Mouse (Mus musculus) forebrain, embryonic 11.5 days (tissue): Measurements from ENCODE around the gene Stard13. TPM values are rescaled to one million over a fixed set of nuclear protein-coding genes. Genes with fewer than 3 reads are reported as not detected.

Source experiments
- ATAC-seq: fragments of 200-750 bp; cut with Nextera tagmentation; replicated peaks from 2 replicates; pipeline ENCODE4 v1.8.0; 2017; ENCODE audit warnings: moderate TSS enrichment; ENCODE audit not compliant: low FRiP score
- DNase-seq: peaks from one replicate; pipeline ENCODE4 v3.0.0-alpha.2; 2017; ENCODE audit warnings: low spot score
- H3K27ac ChIP-seq: fragments of 300-500 bp; sonication (generic); 2 replicates; pipeline ENCODE4 v1.5.1; 2014; ENCODE audit warnings: low read depth, low read length
- H3K27me3 ChIP-seq: fragments of 300-500 bp; sonication (generic); 2 replicates; pipeline ENCODE4 v1.6.1; 2014; ENCODE audit warnings: mild to moderate bottlenecking, low read length, mixed read lengths; ENCODE audit not compliant: control insufficient read depth, insufficient read depth
- H3K36me3 ChIP-seq: fragments of 300-500 bp; sonication (generic); 2 replicates; pipeline ENCODE4 v1.6.1; 2014; ENCODE audit warnings: mild to moderate bottlenecking, low read length, moderate library complexity, mixed read lengths; ENCODE audit not compliant: control insufficient read depth, insufficient read depth
- H3K4me1 ChIP-seq: fragments of 300-500 bp; sonication (generic); replicated peaks from 2 replicates; pipeline ENCODE4 v1.6.1; 2014; ENCODE audit warnings: low read length, mixed read lengths; ENCODE audit not compliant: control insufficient read depth, insufficient read depth
- H3K4me2 ChIP-seq: fragments of 300-500 bp; sonication (generic); 2 replicates; pipeline ENCODE4 v1.6.1; 2014; ENCODE audit warnings: low read depth, mild to moderate bottlenecking, low read length, moderate library complexity, mixed read lengths; ENCODE audit not compliant: severe bottlenecking
- H3K4me3 ChIP-seq: fragments of 300-500 bp; sonication (generic); 2 replicates; pipeline ENCODE4 v1.5.1; 2014; ENCODE audit warnings: low read depth, low read length
- H3K9ac ChIP-seq: fragments of 300-500 bp; sonication (generic); 2 replicates; pipeline ENCODE4 v1.6.1; 2014; ENCODE audit warnings: low read length
- H3K9me3 ChIP-seq: fragments of 300-500 bp; sonication (generic); 2 replicates; pipeline ENCODE4 v1.6.1; 2016; ENCODE audit warnings: low read length, mixed read lengths; ENCODE audit not compliant: control insufficient read depth
- WGBS: fragments of 180-500 bp; shearing (Covaris S2); extraction: QIAGEN DNeasy Blood & Tissue Kit; methylation state at CpG from one replicate; pipeline ENCODE4 v1.1.7; 2014; 5-methylcytosine and 5-hydroxymethylcytosine counted together
- polyA plus RNA-seq: library from polyadenylated mRNA; unstranded; fragments of >200 nt; fragmentation: Nextera tagmentation; extraction: Ambion mirVana; gene quantifications from 2 replicates; pipeline ENCODE4 v1.2.1, GENCODE M21; 2014

Gene Stard13
- polyA plus RNA-seq, 1 experiment from 2014 or later = 2.7 TPM

- ATAC-seq (no peak), DNase-seq (no peak)
- no peaks in the 10 kb centered on the region for H3K36me3 ChIP-seq
- no peak overlapping the region for H3K4me3 ChIP-seq
- H3K9ac ChIP-seq = no peak overlapping the region
- no peak overlapping the region for H3K4me2 ChIP-seq
- 77% methylated on average over 3 of the region's 3 CpGs for WGBS
- no peaks in the 10 kb centered on the region for H3K9me3 ChIP-seq
- H3K4me1 ChIP-seq = no peaks in the 10 kb centered on the region
- no peak overlapping the region for H3K27ac ChIP-seq
- H3K27me3 ChIP-seq = no peaks in the 10 kb centered on the region; the same call in 1 of the 2 replicates
These were observed 39.6 kb downstream of the Stard13 start for GRCm38 (mm10) chr5:151193885-151194520.

- no peak overlapping the region for H3K9ac ChIP-seq
- WGBS = 85% methylated on average over 2 of the region's 2 CpGs
- H3K4me3 ChIP-seq = no peak overlapping the region
- H3K9me3 ChIP-seq = no peaks in the 10 kb centered on the region
- ATAC-seq (no peak), DNase-seq (no peak)
- H3K27ac ChIP-seq = no peak overlapping the region
- H3K4me2 ChIP-seq = no peak overlapping the region
- no peaks in the 10 kb centered on the region for H3K4me1 ChIP-seq
- no peaks in the 10 kb centered on the region; the same call in 1 of the 2 replicates for H3K27me3 ChIP-seq
- no peaks in the 10 kb centered on the region for H3K36me3 ChIP-seq
These were observed 41.4 kb downstream of the Stard13 start for GRCm38 (mm10) chr5:151192266-151192665.

GRCm38 (mm10) chr5:151190764-151191163, 42.9 kb downstream of the Stard13 start:
- H3K36me3 ChIP-seq = no peaks in the 10 kb centered on the region

GRCm38 (mm10) chr5:151189789-151190378, 43.8 kb downstream of the Stard13 start:
- Histone ChIP-seq H3K4me1 (no peaks in the 10 kb centered on the region), H3K4me3 (peak overlapping the region; percentile 53), H3K9ac (peak overlapping the region; percentile 42), H3K36me3 (no peaks in the 10 kb centered on the region), H3K9me3 (no peaks in the 10 kb centered on the region), H3K27me3 (no peaks in the 10 kb centered on the region; the same call in 1 of the 2 replicates), H3K27ac (no peak overlapping the region), H3K4me2 (peak overlapping the region; percentile 82)
- ATAC-seq (peak; percentile 97), DNase-seq (peak; percentile 85)
- WGBS = 3% methylated on average over 27 of the region's 27 CpGs

More at GRCm38 (mm10) chr5:151190764-151191163, 42.9 kb downstream of the Stard13 start:
- no peak overlapping the region for H3K4me3 ChIP-seq
- DNase-seq (no peak), ATAC-seq (no peak)
- 82% methylated on average over 5 of the region's 5 CpGs for WGBS
- no peaks in the 10 kb centered on the region for H3K9me3 ChIP-seq
- H3K4me1 ChIP-seq = no peaks in the 10 kb centered on the region
- no peak overlapping the region for H3K4me2 ChIP-seq
- H3K9ac ChIP-seq = no peak overlapping the region
- H3K27me3 ChIP-seq = no peaks in the 10 kb centered on the region; the same call in 1 of the 2 replicates
- no peak overlapping the region for H3K27ac ChIP-seq

GRCm38 (mm10) chr5:151189321-151189720, 44.3 kb downstream of the Stard13 start:
- Histone ChIP-seq H3K4me3 (peak overlapping the region; percentile 53), H3K4me1 (no peaks in the 10 kb centered on the region), H3K27me3 (no peaks in the 10 kb centered on the region; the same call in 1 of the 2 replicates), H3K27ac (no peak overlapping the region), H3K9ac (no peak overlapping the region; the same call in 1 of the 2 replicates), H3K9me3 (no peaks in the 10 kb centered on the region), H3K4me2 (peak overlapping the region; percentile 82), H3K36me3 (no peaks in the 10 kb centered on the region)
- no peak for ATAC-seq
- no peak for DNase-seq
- 46% methylated on average over 3 of the region's 3 CpGs for WGBS

- no peaks in the 10 kb centered on the region for H3K4me1 ChIP-seq
- no peak overlapping the region for H3K4me2 ChIP-seq
- WGBS = 84% methylated on average over 6 of the region's 6 CpGs
- no peak overlapping the region for H3K4me3 ChIP-seq
- H3K9me3 ChIP-seq = no peaks in the 10 kb centered on the region
- H3K27ac ChIP-seq = no peak overlapping the region
- no peak overlapping the region for H3K9ac ChIP-seq
- H3K36me3 ChIP-seq = no peaks in the 10 kb centered on the region
- ATAC-seq = no peak
- H3K27me3 ChIP-seq = no peaks in the 10 kb centered on the region; the same call in 1 of the 2 replicates
- no peak for DNase-seq
These were observed 45.0 kb downstream of the Stard13 start for GRCm38 (mm10) chr5:151188659-151189058.

GRCm38 (mm10) chr5:151187336-151187735, 46.3 kb downstream of the Stard13 start:
- Histone ChIP-seq H3K9me3 (no peaks in the 10 kb centered on the region), H3K4me2 (no peak overlapping the region), H3K27ac (no peak overlapping the region), H3K4me3 (no peak overlapping the region), H3K36me3 (no peaks in the 10 kb centered on the region), H3K4me1 (no peaks in the 10 kb centered on the region), H3K27me3 (no peaks in the 10 kb centered on the region; the same call in 1 of the 2 replicates), H3K9ac (no peak overlapping the region)
- WGBS = 81% methylated on average over 11 of the region's 11 CpGs
- DNase-seq (no peak), ATAC-seq (no peak)

- ATAC-seq (no peak), DNase-seq (no peak)
- H3K27me3 ChIP-seq = no peaks in the 10 kb centered on the region
- H3K9me3 ChIP-seq = no peaks in the 10 kb centered on the region
- H3K4me2 ChIP-seq = no peak overlapping the region
- no peak overlapping the region for H3K4me3 ChIP-seq
- H3K27ac ChIP-seq = no peak overlapping the region
- no peaks in the 10 kb centered on the region for H3K36me3 ChIP-seq
- no peaks in the 10 kb centered on the region for H3K4me1 ChIP-seq
- H3K9ac ChIP-seq = no peak overlapping the region
- WGBS = 78% methylated on average over 8 of the region's 8 CpGs
These were observed 48.3 kb downstream of the Stard13 start for GRCm38 (mm10) chr5:151185286-151185856.
